Mouse (Mus musculus) neutrophil, adult 83 days (primary cell): Measurements from ENCODE around the gene Psme1. TPM values are rescaled to one million over a fixed set of nuclear protein-coding genes. Genes with fewer than 3 reads are reported as not detected.

Experiments
- total RNA-seq, 2 experiments: library from RNA; stranded (reverse); gene quantifications; one replicate each; pipeline ENCODE4 v1.2.4; 2023

Gene Psme1
- 100 to 1,000 TPM; 144 to 155 TPM for total RNA-seq

GRCm38 (mm10) chr14:55577871-55578667 lies at the start of gene Psme1:
Gene Psme1, plus strand, starts transcription at chr14:55578123.

GRCm38 (mm10) chr14:55540067-55540786 lies 37.7 kb upstream of the Psme1 start, which contains the start of gene Pck2:
Gene Pck2, plus strand, starts transcription at chr14:55540266.

GRCm38 (mm10) chr14:55559799-55560201 lies 18.1 kb upstream of the Psme1 start, which contains the start of gene Dcaf11:
Gene Dcaf11, plus strand, starts transcription at chr14:55560006.

GRCm38 (mm10) chr14:55560202-55561073 lies 17.5 kb upstream of the Psme1 start, which contains the start of gene A730061H03Rik:
Gene A730061H03Rik, minus strand, starts transcription at chr14:55560406.

GRCm38 (mm10) chr14:55575302-55575701 lies 2.6 kb upstream of the Psme1 start, which contains the start of gene Fitm1:
Gene Fitm1, plus strand, starts transcription at chr14:55575617.

GRCm38 (mm10) chr14:55584702-55585565 lies 7.0 kb downstream of the Psme1 start, which contains the start of gene Emc9:
Gene Emc9, minus strand, starts transcription at chr14:55585302.

GRCm38 (mm10) chr14:55590748-55591330 lies 12.9 kb downstream of the Psme1 start, which contains the start of gene Psme2:
Gene Psme2, minus strand, starts transcription at chr14:55591113.

GRCm38 (mm10) chr14:55591331-55591891 lies 13.5 kb downstream of the Psme1 start, which contains the start of gene Rnf31:
Gene Rnf31, plus strand, starts transcription at chr14:55591708.

GRCm38 (mm10) chr14:55603271-55603632 lies 25.3 kb downstream of the Psme1 start, which contains the start of gene Irf9:
Gene Irf9, plus strand, starts transcription at chr14:55603571.

GRCm38 (mm10) chr14:55617822-55618221 lies 39.9 kb downstream of the Psme1 start, which contains the start of gene Rec8:
Gene Rec8, plus strand, starts transcription at chr14:55618037.

Other genes with a start within 250 kb of the Psme1 start
- gene Dhrs4, start 99.4 kb upstream of the Psme1 start, total RNA-seq = 10 to 100 TPM; 14.0 to 26.8 TPM
- under 1 TPM; 0.11 to 0.35 TPM for gene Carmil3, start 87.5 kb upstream of the Psme1 start, total RNA-seq
- gene Cpne6, start 67.7 kb upstream of the Psme1 start, total RNA-seq = not detected
- gene Nrl, start 53.1 kb upstream of the Psme1 start, total RNA-seq = not detected
- 10 to 100 TPM; 28.8 to 36.8 TPM for gene Pck2, start 37.9 kb upstream of the Psme1 start, total RNA-seq
- 10 to 100 TPM; 48.3 to 50.3 TPM for gene Dcaf11, start 18.1 kb upstream of the Psme1 start, total RNA-seq
- gene A730061H03Rik, start 17.7 kb upstream of the Psme1 start, total RNA-seq = 10 to 100 TPM in 1 of 2 experiments, 1 to 10 TPM in 1; 8.6 to 10.4 TPM
- not detected for gene Fitm1, start 2.5 kb upstream of the Psme1 start, total RNA-seq
- 1 to 10 TPM; 4.9 to 6.6 TPM for gene Emc9, start 7.2 kb downstream of the Psme1 start, total RNA-seq
- 100 to 1,000 TPM; 191 to 193 TPM for gene Psme2, start 13.0 kb downstream of the Psme1 start, total RNA-seq
- 10 to 100 TPM; 51.6 to 55.7 TPM for gene Rnf31, start 13.6 kb downstream of the Psme1 start, total RNA-seq
- gene Irf9, start 25.4 kb downstream of the Psme1 start, total RNA-seq = 10 to 100 TPM; 41.1 to 56.8 TPM
- 1 to 10 TPM; 1.2 to 3.1 TPM for gene Rec8, start 39.9 kb downstream of the Psme1 start, total RNA-seq
- gene Ipo4, start 57.8 kb downstream of the Psme1 start, total RNA-seq = 10 to 100 TPM; 12.2 to 12.4 TPM
- gene Gm49378, start 59.8 kb downstream of the Psme1 start, total RNA-seq = 1 to 10 TPM in 1 of 2 experiments, under 1 TPM in 1; 0.31 to 1.2 TPM
- gene Tm9sf1, start 65.7 kb downstream of the Psme1 start, total RNA-seq = 10 to 100 TPM; 34.3 to 37.8 TPM
- 1 to 10 TPM; 2.0 to 3.4 TPM for gene Tssk4, start 72.1 kb downstream of the Psme1 start, total RNA-seq
- 10 to 100 TPM; 15.9 TPM for gene Mdp1, start 82.4 kb downstream of the Psme1 start, total RNA-seq
- 10 to 100 TPM; 14.6 to 15.9 TPM for gene Gmpr2, start 93.8 kb downstream of the Psme1 start, total RNA-seq
- gene Nedd8, start 94.0 kb downstream of the Psme1 start, total RNA-seq = 100 to 1,000 TPM; 178 to 185 TPM
- 10 to 100 TPM; 60.2 to 61.1 TPM for gene Tinf2, start 103.7 kb downstream of the Psme1 start, total RNA-seq
- gene Tgm1, start 135.8 kb downstream of the Psme1 start, total RNA-seq = 1 to 10 TPM; 1.3 to 2.2 TPM
- 10 to 100 TPM; 21.0 to 23.4 TPM for gene Rabggta, start 144.1 kb downstream of the Psme1 start, total RNA-seq
- gene Dhrs1, start 167.6 kb downstream of the Psme1 start, total RNA-seq = 10 to 100 TPM; 57.3 to 62.3 TPM
- 10 to 100 TPM; 14.8 to 20.7 TPM for gene Nop9, start 167.6 kb downstream of the Psme1 start, total RNA-seq
- under 1 TPM; 0.33 to 0.57 TPM for gene Cideb, start 180.3 kb downstream of the Psme1 start, total RNA-seq
- gene Ltb4r2, start 183.3 kb downstream of the Psme1 start, total RNA-seq = under 1 TPM; 0.55 to 0.61 TPM
- 100 to 1,000 TPM; 205 to 213 TPM for gene Ltb4r1, start 187.8 kb downstream of the Psme1 start, total RNA-seq
- under 1 TPM; 0.29 to 0.77 TPM for gene Adcy4, start 206.0 kb downstream of the Psme1 start, total RNA-seq
- 10 to 100 TPM; 32.4 to 37.6 TPM for gene Ripk3, start 210.7 kb downstream of the Psme1 start, total RNA-seq
- not detected for gene Nfatc4, start 245.0 kb downstream of the Psme1 start, total RNA-seq